Mouse (Mus musculus) CH12.LX (cell line): ENCODE measurements around the gene Krt20.

ENCODE experiments used
- CTCF ChIP-seq, 2 experiments: IDR thresholded peaks in 1 of 2; conservative IDR thresholded peaks in 1 of 2; 2 replicates each; pipeline ENCODE4 v1.5.1; 2011 to 2012; ENCODE audit warnings: low read depth in 2 of 2, low read length in 2 of 2, improper control_type of control experiment in 1 of 2, inconsistent platforms in 1 of 2, mild to moderate bottlenecking in 1 of 2, moderate library complexity in 1 of 2
- ETS1 ChIP-seq: conservative IDR thresholded peaks from 2 replicates; pipeline ENCODE4 v1.6.1; 2012; ENCODE audit warnings: low read depth, mild to moderate bottlenecking, inconsistent platforms, low read length, improper control_type of control experiment, moderate library complexity
- NELFE ChIP-seq: IDR thresholded peaks from 2 replicates; pipeline ENCODE4 v1.6.1; 2011; ENCODE audit warnings: low read depth, low read length, improper control_type of control experiment
- POLR2A ChIP-seq: IDR thresholded peaks from 2 replicates; pipeline ENCODE4 v1.6.1; 2011; ENCODE audit warnings: low read depth, mild to moderate bottlenecking, improper control_type of control experiment, low read length
- POLR2AphosphoS2 ChIP-seq: IDR thresholded peaks from 2 replicates; pipeline ENCODE4 v1.6.1; 2011; ENCODE audit warnings: low read depth, low read length, improper control_type of control experiment
- UBTF ChIP-seq: IDR thresholded peaks from 2 replicates; pipeline ENCODE4 v1.6.1; 2012; ENCODE audit warnings: low read depth, mild to moderate bottlenecking, inconsistent platforms, low read length, improper control_type of control experiment, moderate library complexity
- ZC3H11A ChIP-seq: IDR thresholded peaks from 2 replicates; pipeline ENCODE4 v1.6.1; 2012; ENCODE audit warnings: low read depth, mild to moderate bottlenecking, inconsistent platforms, low read length, improper control_type of control experiment
- ZKSCAN1 ChIP-seq: IDR thresholded peaks from 2 replicates; pipeline ENCODE4 v1.6.1; 2012; ENCODE audit warnings: low read depth, inconsistent platforms, low read length, improper control_type of control experiment, borderline replicate concordance

- TF ChIP-seq POLR2A (no peak), NELFE (no peak), ETS1 (no peak), CTCF (conservative IDR thresholded peaks at IDR 0.05 in 1 of 2, IDR thresholded peaks at IDR 0.05 in 1 of 2; ENCODE audit: low read depth in 2 of 2, low read length in 2 of 2) (no peak), ZC3H11A (no peak), UBTF (no peak), POLR2AphosphoS2 (no peak), ZKSCAN1 (no peak)
These were observed 21.0 kb downstream of the Krt20 start for GRCm38 (mm10) chr11:99416902-99417301.
